Mouse (Mus musculus) duodenum, adult 2 months (tissue): ENCODE results near the gene Sec61a2. TPM values are rescaled to one million over a fixed set of nuclear protein-coding genes. Genes with fewer than 3 reads are reported as not detected.

Source experiments
- polyA plus RNA-seq: library from polyadenylated mRNA; depleted of rRNA; stranded (reverse); fragments of >200 nt; gene quantifications from 2 replicates; pipeline ENCODE4 v1.2.3, GENCODE M21; 2012; ENCODE audit warnings: low replicate concordance; rRNA removed

Sec61a2 gene
- 5.8 and 7.5 TPM in 2 replicates for polyA plus RNA-seq

DNA sequence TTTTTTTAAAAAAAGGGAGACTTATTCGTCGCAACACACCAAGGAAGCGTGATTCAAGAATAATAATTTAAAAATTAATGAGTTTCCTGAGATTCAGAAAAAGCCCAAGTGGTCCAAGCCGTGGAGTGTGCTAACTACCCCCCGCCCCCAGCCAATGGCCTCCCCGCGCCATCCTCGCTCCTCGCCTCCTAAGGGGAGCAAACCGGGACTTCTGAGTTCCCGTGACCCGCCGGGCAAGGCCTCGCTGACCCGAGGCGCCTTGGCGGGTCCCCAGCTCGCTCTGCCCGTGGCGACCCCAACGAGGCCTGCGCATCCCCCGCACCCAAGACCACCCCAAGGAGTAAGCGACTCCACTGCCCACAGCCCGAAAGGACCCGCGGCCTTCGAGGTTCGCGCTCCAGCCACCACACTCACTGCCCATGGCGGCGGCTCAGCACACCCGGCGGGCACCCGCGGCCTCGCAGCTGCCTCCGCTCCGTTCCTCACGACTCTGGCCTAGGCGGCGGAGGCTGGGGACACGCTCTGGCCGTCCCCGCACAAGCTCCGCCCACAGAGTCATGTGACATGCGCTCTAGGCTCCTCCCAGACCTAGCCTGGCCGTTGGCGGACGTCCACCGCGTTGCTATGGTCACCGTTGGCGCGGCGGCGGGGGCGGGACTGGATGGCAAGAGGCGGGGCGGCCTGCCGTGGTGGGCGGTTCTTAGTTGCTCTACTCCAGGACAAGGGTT lies at the start of gene Sec61a2:
Gene Sec61a2 (minus strand): TSS at position 590 of the 728 bp plus-strand sequence.

DNA sequence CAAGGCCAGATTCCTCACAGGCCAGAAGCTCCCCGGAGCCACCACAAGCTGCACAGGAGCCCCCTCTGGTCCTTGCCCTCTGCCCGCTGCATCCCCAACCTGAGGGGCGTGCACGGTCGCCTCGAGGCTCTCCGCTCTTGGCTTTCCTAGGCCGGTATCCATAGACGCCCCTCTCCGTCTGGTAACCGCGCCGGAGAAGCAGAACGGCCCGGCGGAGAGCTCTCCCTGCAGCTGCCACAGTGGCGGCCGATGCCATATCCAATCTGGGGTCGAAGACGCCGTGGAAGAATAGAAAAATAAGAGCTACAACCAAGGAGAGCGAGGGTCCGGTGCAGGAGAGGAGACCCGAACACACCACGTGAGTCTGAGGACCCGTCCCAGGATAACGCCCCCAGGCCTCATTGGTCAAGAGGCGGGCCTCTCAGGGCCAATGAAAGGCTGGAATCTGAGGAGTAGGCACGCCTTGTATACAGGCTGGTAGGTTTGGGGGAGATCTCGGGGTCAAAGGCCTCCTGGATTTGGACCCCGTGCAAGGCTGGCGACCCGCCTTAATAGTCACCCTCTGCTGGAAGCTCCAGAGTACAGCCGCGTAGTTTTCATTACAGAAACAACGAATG lies 47.3 kb upstream of the Sec61a2 start, which contains the start of gene Dhtkd1:
Gene Dhtkd1 (minus strand): TSS at position 377 of the 617 bp plus-strand sequence.

DNA sequence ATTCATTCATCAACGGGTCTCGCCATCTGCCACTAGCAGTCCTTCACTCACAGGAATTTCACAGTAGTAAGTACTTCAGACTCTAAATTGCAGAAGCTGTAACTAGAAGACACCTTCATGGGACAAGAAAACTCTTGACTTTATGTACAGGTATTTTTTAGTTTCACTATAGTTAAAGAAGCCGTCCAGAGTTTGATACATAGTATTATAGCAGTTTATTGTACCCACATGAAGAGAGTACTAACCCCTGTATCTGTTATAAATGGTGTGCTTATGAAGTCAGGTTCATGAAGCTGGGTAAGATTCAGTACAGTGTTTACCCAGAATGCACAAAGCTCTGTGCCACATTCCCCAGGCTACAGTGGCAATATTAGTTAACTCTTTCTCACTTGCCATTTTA lies 32.4 kb downstream of the Sec61a2 start, which contains the start of gene Gm13199:
Gene Gm13199 (minus strand): TSS at position 101 of the 400 bp plus-strand sequence.

DNA sequence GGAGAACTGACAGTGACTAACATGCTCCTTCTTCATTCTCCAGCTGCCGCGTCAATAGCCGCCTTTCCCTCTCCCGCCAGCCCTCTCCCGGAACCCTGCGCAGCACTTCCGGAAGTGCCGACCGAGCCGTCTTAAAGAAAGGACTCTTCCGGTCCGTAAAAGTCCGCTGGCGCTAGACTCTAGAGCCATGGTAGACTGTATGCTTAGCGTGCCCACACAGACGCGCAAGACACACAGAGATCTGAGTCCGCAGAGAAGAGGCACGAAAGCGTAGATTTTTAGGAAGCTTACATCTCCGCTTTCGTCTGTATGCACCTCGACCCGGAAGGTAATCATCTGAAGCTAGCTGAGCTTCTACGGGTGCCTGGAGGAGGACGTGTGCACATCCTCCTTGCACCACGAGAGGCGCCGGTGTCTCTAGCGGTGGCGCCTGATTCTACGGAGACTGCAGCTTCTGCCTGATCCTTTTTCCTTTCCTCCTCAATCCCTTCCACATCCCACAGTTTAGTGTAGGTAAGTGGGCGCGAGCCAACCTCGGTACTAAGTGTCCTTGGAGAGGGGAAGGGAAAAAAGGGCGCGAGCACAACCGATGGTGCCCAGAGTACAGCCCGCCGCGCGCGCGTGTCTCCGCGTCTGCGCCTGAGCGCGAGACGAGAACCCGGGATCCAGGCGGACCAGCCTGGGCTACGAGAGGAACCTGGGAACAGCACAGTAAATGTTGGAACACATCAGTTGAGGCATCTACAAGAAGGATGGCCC lies 50.2 kb downstream of the Sec61a2 start, which contains the start of the genes Nudt5 and Cdc123:
Gene Nudt5 (plus strand): TSS at position 147 of the 759 bp plus-strand sequence.
Gene Cdc123 (minus strand): TSS at position 292 of the 759 bp plus-strand sequence.

Other genes with a start within 250 kb of the Sec61a2 start
- gene Camk1d, start 180.9 kb downstream of the Sec61a2 start, polyA plus RNA-seq: 5.4 and 18.5 TPM in 2 replicates
- gene Nudt5, start 50.4 kb downstream of the Sec61a2 start, polyA plus RNA-seq: 7.1 and 8.3 TPM in 2 replicates
- 20.2 and 22.8 TPM in 2 replicates for gene Cdc123, start 50.3 kb downstream of the Sec61a2 start, polyA plus RNA-seq
- gene Gm13199, start 32.5 kb downstream of the Sec61a2 start, polyA plus RNA-seq: 1.2 and 1.4 TPM in 2 replicates
- 0.14 and 0.53 TPM in 2 replicates for gene Dhtkd1, start 47.4 kb upstream of the Sec61a2 start, polyA plus RNA-seq
- 0.42 and 0.44 TPM in 2 replicates for gene Upf2, start 56.0 kb upstream of the Sec61a2 start, polyA plus RNA-seq
- gene Proser2, start 234.8 kb upstream of the Sec61a2 start, polyA plus RNA-seq: 10.9 and 12.2 TPM in 2 replicates